Mouse (Mus musculus) myocyte (in vitro differentiated cells): ENCODE measurements around the gene Hdc.

Source experiments
- CEBPB ChIP-seq: IDR thresholded peaks from 2 replicates; pipeline ENCODE4 v1.6.1; 2011; ENCODE audit warnings: mild to moderate bottlenecking, moderate library complexity; ENCODE audit not compliant: poor library complexity, insufficient read depth, severe bottlenecking
- MAX ChIP-seq: IDR thresholded peaks from one replicate; pipeline ENCODE4 v1.6.1; 2011; ENCODE audit warnings: low read depth, mild to moderate bottlenecking, control low read depth
- MYOD1 ChIP-seq, 3 experiments: IDR thresholded peaks; one replicate each; pipeline ENCODE4 v1.6.1; 2011; ENCODE audit warnings: control low read depth in 2 of 3, low read depth in 2 of 3, mild to moderate bottlenecking in 2 of 3, moderate library complexity in 1 of 3; ENCODE audit not compliant: insufficient read length in 2 of 3, control insufficient read depth in 1 of 3
- MYOG ChIP-seq, 3 experiments: IDR thresholded peaks; one replicate each; pipeline ENCODE4 v1.6.1; 2011; ENCODE audit warnings: control low read depth in 2 of 3, low read depth in 2 of 3, mild to moderate bottlenecking in 2 of 3; ENCODE audit not compliant: insufficient read length in 2 of 3, control insufficient read depth in 1 of 3, insufficient read depth in 1 of 3
- POLR2A ChIP-seq: IDR thresholded peaks from one replicate; pipeline ENCODE4 v1.6.1; 2011; ENCODE audit warnings: low read depth, mild to moderate bottlenecking, control low read depth, moderate library complexity; ENCODE audit not compliant: insufficient read length
- POLR2AphosphoS2 ChIP-seq: IDR thresholded peaks from one replicate; pipeline ENCODE4 v1.6.1; 2011; ENCODE audit warnings: low read depth, control low read depth; ENCODE audit not compliant: insufficient read length
- REST ChIP-seq: IDR thresholded peaks from one replicate; pipeline ENCODE4 v1.6.1; 2011; ENCODE audit warnings: mild to moderate bottlenecking, control low read depth, moderate library complexity; ENCODE audit not compliant: insufficient read depth, insufficient read length
- SRF ChIP-seq: IDR thresholded peaks from one replicate; pipeline ENCODE4 v1.6.1; 2011; ENCODE audit warnings: low read depth; ENCODE audit not compliant: control insufficient read depth, insufficient read length
- TCF12 ChIP-seq: IDR thresholded peaks from one replicate; pipeline ENCODE4 v1.6.1; 2011; ENCODE audit warnings: mild to moderate bottlenecking, control low read depth; ENCODE audit not compliant: poor library complexity, insufficient read depth, severe bottlenecking
- TCF3 ChIP-seq: IDR thresholded peaks from one replicate; pipeline ENCODE4 v1.6.1; 2011; ENCODE audit warnings: low read depth, control low read depth; ENCODE audit not compliant: insufficient read length
- USF1 ChIP-seq: IDR thresholded peaks from one replicate; pipeline ENCODE4 v1.6.1; 2011; ENCODE audit warnings: low read depth, mild to moderate bottlenecking, control low read depth, moderate library complexity

DNA sequence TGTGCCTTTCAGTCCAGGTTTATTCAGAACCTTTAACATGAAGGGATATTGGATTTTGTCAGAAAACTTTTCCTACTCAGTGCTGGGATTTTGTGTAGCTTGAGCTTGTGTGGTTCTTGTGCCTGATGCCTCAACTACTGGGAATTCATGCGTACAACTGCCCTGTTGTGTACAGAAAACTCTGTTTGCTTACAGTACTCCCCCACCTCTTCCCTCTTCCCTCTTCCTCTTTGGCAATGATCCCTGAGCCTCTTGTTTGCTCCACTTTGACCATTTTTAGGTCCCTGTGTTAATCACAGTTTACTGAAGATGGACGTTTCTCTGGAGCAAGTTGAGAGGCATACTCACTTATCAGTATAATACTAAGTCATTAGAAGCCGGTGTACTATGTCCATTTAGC is 72.7 kb downstream of the Hdc start:
- TF ChIP-seq POLR2A (no peak), CEBPB (no peak), SRF (no peak), MYOD1 (IDR thresholded peaks at IDR 0.05; ENCODE audit: control insufficient read depth in 1 of 3, insufficient read length in 2 of 3, low read depth in 2 of 3) (no peak), TCF12 (no peak), USF1 (no peak), POLR2AphosphoS2 (no peak), MYOG (IDR thresholded peaks at IDR 0.05; ENCODE audit: control insufficient read depth in 1 of 3, insufficient read depth in 1 of 3, insufficient read length in 2 of 3, low read depth in 2 of 3) (no peak), MAX (no peak), TCF3 (no peak), REST (no peak)
